Mouse (Mus musculus) cerebellum, adult 2 months (tissue): ENCODE data around the gene Kifc3.

Experiments used
- CTCF ChIP-seq: fragments of 200-500 bp; IDR thresholded peaks from 2 replicates; pipeline ENCODE4 v1.5.1; 2011; ENCODE audit warnings: low read depth, mild to moderate bottlenecking, control low read depth, low read length, moderate library complexity, borderline replicate concordance; ENCODE audit not compliant: insufficient read depth
- POLR2A ChIP-seq: fragments of 200-500 bp; IDR thresholded peaks from 2 replicates; pipeline ENCODE4 v1.6.1; 2011; ENCODE audit warnings: low read length, control low read depth, borderline replicate concordance; ENCODE audit not compliant: insufficient read depth

DNA sequence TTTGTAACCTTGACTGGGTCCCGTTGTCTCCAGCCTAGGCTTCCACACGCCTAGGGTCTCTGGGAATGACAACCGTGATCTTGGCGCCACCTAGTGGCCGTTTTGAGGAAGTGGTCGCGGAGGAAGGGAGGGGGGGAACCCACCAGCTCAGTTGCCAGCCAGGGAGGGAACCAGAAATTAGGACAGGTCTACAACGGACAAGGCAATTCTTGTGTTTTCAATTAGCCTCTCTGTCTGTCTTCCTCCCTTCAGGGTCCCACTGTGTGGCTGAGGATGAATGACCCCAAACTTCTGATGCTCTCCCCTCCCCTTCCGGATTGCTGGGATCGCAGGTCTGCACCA, 1.4 kb upstream of the Kifc3 start:
- TF ChIP-seq CTCF, result peak; percentile 94
- TF ChIP-seq POLR2A, result no peak
